In genomic region chr7:50205268-50205667, GRCm38 (mm10) we compare ENCODE assay signal across 11 mouse cellular contexts.
DNase-seq lines count a peak whose midpoint lies in the region; ATAC-seq lines count a peak whose summit lies in the region.
"Had no signal": no experiment of that assay in that cellular context is flagged by ENCODE, and none has a peak within 500 bp of the region (broad histone marks: within the 10 kb centered on the region; RNA-seq: fewer than 3 reads in every experiment).

No protein-coding gene starts in this region.

- H3K36me3 ChIP-seq in forebrain, embryonic 12.5 days (replicated peaks), result no peaks in the 10 kb centered on the region
- H3K36me3 ChIP-seq: neural tube, embryonic 12.5 days had no signal

- 79% methylated on average over 2 of the region's 2 CpGs for WGBS in forebrain, embryonic 12.5 days

- no peak for ATAC-seq in erythroid progenitor cell, adult 5-6 weeks (replicated peaks; ENCODE audit: low FRiP score, poor library complexity, severe bottlenecking)
- ATAC-seq in forebrain, embryonic 12.5 days (ENCODE audit: low FRiP score), result no peak
- no peak for ATAC-seq in megakaryocyte-erythroid progenitor cell, adult 5-6 weeks (replicated peaks; ENCODE audit: low FRiP score, low TSS enrichment, poor library complexity, severe bottlenecking)
- ATAC-seq: inflammation-experienced regulatory T-cells, adult 6 months had no signal

- no peak overlapping the region for H3K27ac ChIP-seq in forebrain, embryonic 12.5 days
- H3K27ac ChIP-seq: neural tube, embryonic 12.5 days had no signal

- H3K4me1 ChIP-seq in forebrain, embryonic 12.5 days, result no peaks in the 10 kb centered on the region
- H3K4me1 ChIP-seq: neural tube, embryonic 12.5 days had no signal

- no peaks in the 10 kb centered on the region for H3K27me3 ChIP-seq in forebrain, embryonic 12.5 days
- H3K27me3 ChIP-seq: neural tube, embryonic 12.5 days had no signal

- H3K9ac ChIP-seq in forebrain, embryonic 12.5 days, result no peak overlapping the region
- H3K9ac ChIP-seq: neural tube, embryonic 12.5 days had no signal

- H3K4me2 ChIP-seq in forebrain, embryonic 12.5 days, result no peak overlapping the region
- H3K4me2 ChIP-seq: neural tube, embryonic 12.5 days had no signal

- no peak overlapping the region for H3K4me3 ChIP-seq in forebrain, embryonic 12.5 days (replicated peaks)
- H3K4me3 ChIP-seq: neural tube, embryonic 12.5 days had no signal

- no peaks in the 10 kb centered on the region for H3K9me3 ChIP-seq in forebrain, embryonic 12.5 days
- H3K9me3 ChIP-seq: neural tube, embryonic 12.5 days had no signal

- DNase-seq in kidney, adult 11 months, result peak; percentile 4
- no peak for DNase-seq in kidney, adult 18-20 months
- DNase-seq in forelimb bud, embryonic 11.5 days (ENCODE audit: low read depth, low spot score), result peak; percentile 6
- DNase-seq in kidney, adult 9 months, result peak; percentile 14
- peak; percentile 4 for DNase-seq in lung, postnatal 36 days
- DNase-seq: adrenal gland, adult 2 months had no signal
